Mouse (Mus musculus): ENCODE data around the gene Xirp2. TPM values are rescaled to one million over a fixed set of nuclear protein-coding genes. Genes with fewer than 3 reads are reported as not detected.

The Xirp2 gene
- polyA plus RNA-seq, 1 experiment from 2014 or later = not detected

DNA sequence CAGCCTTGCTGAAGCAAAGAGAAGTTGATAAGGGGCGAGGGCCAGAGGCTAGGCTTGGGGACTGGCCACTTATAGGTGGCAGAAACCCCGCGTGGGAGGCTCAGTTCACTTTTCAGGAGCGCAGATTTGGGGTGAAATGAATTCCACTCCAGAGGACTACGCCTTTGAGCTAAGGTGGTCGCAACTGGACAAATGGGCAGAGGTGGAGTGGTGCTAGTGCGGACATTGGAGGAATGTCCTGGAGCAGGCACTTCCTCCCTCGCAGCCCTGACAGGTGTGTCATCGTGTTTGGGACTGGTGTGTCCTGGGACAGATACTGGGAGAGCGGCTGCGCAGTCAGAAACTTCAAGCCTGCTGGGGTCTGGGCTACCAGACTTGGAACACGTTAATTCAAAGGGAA is 120.8 kb downstream of the Xirp2 start:
- H3K9ac ChIP-seq = peak overlapping the region; percentile 82
- H3K27me3 ChIP-seq = no peaks in the 10 kb centered on the region
- ATAC-seq (ENCODE audit: low FRiP score) = no peak
- no peaks in the 10 kb centered on the region for H3K36me3 ChIP-seq
- WGBS = 2% methylated on average over 12 of the region's 12 CpGs
- no peaks in the 10 kb centered on the region for H3K9me3 ChIP-seq (replicated peaks)
- H3K4me2 ChIP-seq (replicated peaks) = peak overlapping the region; percentile 98
- peak overlapping the region; percentile 73 for H3K4me3 ChIP-seq
- peaks cover 12% of the 10 kb centered on the region for H3K4me1 ChIP-seq
- peak overlapping the region; percentile 98 for H3K27ac ChIP-seq

DNA sequence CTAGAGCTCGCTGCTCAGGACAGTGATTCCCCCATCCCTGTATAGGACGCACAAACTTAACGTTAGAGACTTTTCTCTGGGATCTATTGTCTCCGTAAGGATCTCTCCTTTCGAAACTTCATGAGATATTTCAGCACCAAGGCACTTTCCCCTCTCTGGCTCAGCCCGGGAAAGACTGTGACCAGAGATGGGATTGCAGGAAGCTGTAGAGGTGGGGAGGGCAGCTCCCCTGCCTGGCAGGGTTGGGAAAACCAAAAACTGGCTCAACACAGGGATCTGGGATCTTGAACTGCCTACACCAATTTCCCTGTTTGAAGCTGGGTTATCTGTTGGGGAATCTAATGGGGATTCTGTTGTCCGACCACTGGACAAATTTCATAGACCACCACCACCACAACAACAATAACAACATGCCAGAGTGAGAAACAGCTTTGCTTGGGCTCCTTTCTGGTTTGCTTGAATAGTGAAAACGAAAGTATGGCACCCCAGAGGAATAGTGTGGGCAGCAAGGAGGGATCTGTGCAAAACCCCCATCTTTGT is 121.4 kb downstream of the Xirp2 start:
- WGBS = 10% methylated on average over 8 of the region's 8 CpGs
- no peak for ATAC-seq (ENCODE audit: low FRiP score)

More for the DNA sequence above, 121.4 kb downstream of the Xirp2 start:
- Histone ChIP-seq H3K27ac (no peak overlapping the region), H3K4me2 (replicated peaks) (peak overlapping the region; percentile 98), H3K27me3 (no peaks in the 10 kb centered on the region), H3K4me3 (peak overlapping the region; percentile 73), H3K9ac (peak overlapping the region; percentile 82), H3K36me3 (no peaks in the 10 kb centered on the region), H3K9me3 (replicated peaks) (no peaks in the 10 kb centered on the region), H3K4me1 (peaks cover 12% of the 10 kb centered on the region)

Other genes with a start within 250 kb of the Xirp2 start
- gene Gm21830, start 32.3 kb upstream of the Xirp2 start, polyA plus RNA-seq (2016; fragmentation: Nextera tagmentation; extraction: Ambion mirVana) = not detected in 2 replicates
- gene Gm26727, start 12.8 kb upstream of the Xirp2 start, polyA plus RNA-seq (2016; fragmentation: Nextera tagmentation; extraction: Ambion mirVana) = not detected in 2 replicates
- gene B3galt1, start 119.9 kb downstream of the Xirp2 start, polyA plus RNA-seq (2016; fragmentation: Nextera tagmentation; extraction: Ambion mirVana) = 30.5 and 34.6 TPM in 2 replicates